Mouse (Mus musculus): ENCODE measurements around the gene Nr5a2.

The Nr5a2 gene

GRCm38 (mm10) chr1:136910144-136910543 is 50.1 kb downstream of the Nr5a2 start:
- no peak for DNase-seq (ENCODE audit: low spot score)

GRCm38 (mm10) chr1:136909494-136910037 is 50.7 kb downstream of the Nr5a2 start:
- DNase-seq (ENCODE audit: low spot score) = no peak

DNA sequence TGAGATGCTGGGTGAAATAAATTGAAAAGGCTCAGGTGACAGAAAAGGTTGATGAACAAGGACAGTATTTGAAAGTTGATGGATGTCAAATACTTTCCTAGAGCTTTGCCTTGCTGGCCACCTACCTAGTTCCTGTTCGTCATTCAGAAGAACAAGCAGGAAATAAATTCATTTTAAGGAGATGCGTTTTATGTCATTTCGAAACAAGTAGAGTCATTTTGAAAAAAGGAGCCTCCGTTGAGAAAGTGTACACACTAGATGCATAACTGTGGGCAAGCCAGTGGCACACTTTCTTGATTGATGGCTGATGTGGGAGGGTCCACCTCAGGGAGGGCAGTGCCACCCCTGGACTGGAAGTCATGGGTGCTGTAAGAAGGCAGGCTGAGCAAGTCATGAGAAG is 62.1 kb downstream of the Nr5a2 start:
- DNase-seq (ENCODE audit: low spot score) = no peak

GRCm38 (mm10) chr1:136896351-136896750 is 63.9 kb downstream of the Nr5a2 start:
- no peak for DNase-seq (ENCODE audit: low spot score)

GRCm38 (mm10) chr1:136895877-136896276 is 64.4 kb downstream of the Nr5a2 start:
- DNase-seq (ENCODE audit: low spot score) = no peak

DNA sequence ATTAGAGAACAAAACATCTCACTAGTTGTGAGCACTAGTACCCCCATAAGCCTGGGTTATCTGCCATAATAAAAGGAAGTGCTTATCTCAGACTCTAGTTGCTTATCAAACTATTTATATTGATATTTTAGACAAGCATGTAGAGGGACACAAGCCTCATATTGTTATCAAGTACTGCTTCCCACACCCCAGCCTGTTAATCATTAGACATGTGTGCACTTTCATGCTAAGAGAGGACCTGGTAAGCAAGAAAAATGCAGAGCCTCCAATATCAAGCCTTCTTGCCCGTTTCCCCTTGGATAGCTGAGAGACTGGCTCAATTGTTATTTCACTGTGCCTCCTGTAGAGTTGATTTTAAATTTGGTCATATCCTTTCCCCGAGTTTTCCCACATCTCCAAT is 65.5 kb downstream of the Nr5a2 start:
- DNase-seq (ENCODE audit: low spot score) = no peak

DNA sequence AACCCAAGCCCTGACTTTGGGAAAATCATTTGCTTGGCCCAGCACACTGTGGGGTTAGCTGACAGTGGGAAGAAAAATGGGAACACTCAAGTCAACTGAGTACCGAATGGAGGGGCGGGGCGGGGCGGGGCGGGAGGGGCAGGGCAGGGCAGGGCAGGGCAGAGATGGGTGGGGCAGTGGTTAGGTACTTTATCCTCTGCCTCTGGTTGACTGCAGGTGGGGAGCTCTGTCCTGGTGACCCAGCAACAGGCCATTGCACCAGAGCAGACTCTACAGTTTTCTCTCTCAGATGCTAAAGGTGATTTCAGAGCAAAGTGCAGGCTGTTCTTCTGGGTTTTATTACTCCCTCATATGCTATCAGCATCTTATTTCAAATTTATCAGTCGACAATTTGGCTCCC is 67.1 kb downstream of the Nr5a2 start:
- DNase-seq (ENCODE audit: low spot score) = no peak

DNA sequence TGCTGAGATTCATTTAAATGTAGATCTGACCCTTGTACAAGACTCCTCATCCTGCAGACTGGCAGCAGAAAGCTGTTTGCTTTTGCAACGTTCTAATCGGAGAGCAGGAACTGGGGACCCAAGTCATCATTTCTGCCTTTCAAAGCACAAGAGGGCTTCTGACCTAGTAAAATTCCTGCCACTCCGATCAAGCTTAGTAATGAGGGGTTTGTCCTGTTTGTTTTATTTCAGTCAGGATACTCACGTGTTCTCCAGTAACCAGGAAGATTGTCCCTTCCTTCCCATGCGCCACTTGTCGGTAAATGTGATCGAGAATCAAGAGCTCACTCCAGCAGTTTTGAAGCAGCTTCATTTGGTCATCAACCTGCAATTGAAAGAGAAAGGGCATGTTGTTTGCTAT is 69.8 kb downstream of the Nr5a2 start:
- DNase-seq (ENCODE audit: low spot score) = no peak

GRCm38 (mm10) chr1:136888704-136889103 is 71.5 kb downstream of the Nr5a2 start:
- DNase-seq (ENCODE audit: low spot score) = no peak

DNA sequence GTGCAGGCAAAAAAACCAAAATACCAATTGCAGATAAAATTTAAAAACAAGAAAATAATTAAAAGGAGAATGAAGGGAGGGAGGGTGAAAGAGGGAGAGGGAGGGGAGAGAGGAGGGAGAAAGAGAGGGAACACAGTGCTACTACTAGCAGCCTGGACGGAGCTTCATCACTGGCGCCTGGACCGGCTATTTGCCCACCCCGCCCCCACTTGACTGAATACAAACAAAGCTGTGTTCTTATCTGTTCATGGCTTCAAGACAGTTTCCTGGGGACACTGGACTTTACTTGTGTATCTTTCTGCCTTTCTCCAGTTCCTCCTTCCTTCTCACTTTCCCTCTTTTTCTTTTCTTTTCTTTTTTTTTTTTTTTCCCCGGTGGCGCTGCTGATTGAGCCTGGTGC is 73.6 kb downstream of the Nr5a2 start:
- no peak for DNase-seq (ENCODE audit: low spot score)

DNA sequence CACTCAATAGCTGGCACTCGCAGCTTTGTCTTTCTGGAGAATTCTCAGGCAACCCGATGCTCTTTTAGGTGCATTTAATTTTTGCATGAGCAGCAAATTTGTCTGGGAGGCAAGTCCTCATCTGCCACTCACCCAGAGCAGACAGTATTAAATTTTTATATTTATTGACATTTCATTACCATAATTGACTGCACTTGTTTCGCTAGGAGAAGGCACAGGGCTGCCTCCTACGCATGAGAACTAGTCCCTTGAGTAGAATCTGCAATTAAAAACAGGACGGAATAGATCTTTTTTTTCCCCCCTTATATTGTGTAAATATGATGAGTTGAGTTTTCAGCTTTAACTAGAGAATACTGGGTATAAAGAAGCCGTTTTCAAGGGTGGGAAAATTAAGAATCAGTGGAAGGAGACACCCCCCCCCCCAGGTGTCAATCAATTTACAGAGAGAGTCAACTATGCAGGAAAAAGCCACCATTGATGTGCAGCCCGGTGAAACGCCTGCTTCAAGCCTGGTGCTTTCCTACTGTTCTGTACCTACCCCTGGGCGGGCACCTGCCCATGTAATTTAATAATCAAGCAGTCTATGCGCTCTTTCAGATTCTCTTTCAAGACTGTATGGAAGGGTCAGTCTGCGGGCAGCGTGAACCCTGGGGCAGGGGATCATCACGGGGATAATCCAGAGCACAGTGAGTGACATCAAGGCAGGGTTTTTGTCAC is 76.6 kb downstream of the Nr5a2 start:
- no peak for DNase-seq (ENCODE audit: low spot score)

DNA sequence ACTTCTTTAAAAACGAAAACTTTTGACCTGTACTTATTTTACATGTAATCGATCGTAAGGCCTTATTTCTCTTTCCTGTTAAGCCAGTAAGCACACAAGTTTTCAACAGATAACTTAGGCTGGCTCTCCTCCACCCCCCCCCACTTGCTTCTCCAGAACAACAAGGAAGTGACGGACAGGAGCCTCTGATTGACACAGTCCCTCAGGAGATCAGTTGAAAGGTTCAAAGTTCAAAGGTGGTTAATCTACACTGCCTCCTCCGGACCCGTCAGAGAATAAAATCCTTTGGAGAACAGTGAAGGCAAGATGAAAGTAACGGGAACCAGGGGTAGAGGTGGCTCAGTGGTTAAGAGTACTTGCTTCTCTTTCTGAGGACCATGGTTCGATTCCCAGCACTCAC is 80.0 kb downstream of the Nr5a2 start:
- no peak for DNase-seq (ENCODE audit: low spot score)

DNA sequence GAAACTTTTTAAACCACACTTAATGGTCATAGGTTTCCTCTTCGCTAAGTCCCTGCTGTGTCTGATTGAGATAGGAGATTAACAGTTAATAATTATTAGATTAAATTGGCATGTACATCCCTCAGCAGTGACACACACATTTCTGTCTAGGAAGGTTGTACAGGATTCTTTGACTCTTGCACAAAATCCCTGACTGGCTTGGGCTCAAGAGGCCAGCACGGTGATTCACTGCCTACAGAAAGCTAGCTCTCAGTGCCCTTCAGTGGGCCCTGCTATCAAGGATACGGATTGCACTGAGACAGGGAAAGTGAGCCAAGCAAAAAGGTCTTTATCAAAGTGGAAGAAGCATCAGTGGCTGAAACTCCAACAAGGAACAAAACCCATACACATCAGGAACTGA is 85.2 kb downstream of the Nr5a2 start:
- no peak for DNase-seq (ENCODE audit: low spot score)

GRCm38 (mm10) chr1:136868955-136869354 is 91.3 kb downstream of the Nr5a2 start:
- DNase-seq (ENCODE audit: low spot score) = no peak

GRCm38 (mm10) chr1:136868285-136868684 is 92.0 kb downstream of the Nr5a2 start:
- DNase-seq (ENCODE audit: low spot score) = no peak

DNA sequence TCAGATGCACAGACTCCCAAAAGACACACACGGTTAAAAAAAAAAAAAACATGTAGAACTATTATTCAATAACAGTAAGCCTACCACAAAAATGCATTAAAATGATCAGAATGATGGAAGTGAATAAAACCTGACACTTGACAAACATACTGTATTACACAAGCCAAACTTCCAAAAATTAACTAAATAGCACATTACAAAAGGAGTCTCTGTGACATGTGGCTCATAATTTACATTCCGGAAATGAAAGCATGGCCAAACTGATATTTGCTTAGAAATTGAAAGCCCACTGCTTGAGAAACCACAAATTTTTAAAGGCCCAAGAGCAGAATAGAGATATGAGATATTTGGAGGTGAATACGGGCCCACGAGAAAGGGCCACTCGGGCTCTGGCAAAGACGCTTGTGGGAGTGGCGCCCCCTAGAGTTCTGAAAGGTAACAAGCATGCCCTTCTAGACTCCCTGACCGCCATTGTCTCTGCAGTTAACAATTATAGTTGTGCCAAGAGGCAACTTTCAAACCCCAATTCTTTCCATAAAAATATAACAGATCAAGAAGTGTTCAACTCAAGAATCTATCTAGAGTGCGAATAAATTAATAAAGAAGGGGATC is 93.7 kb downstream of the Nr5a2 start:
- no peak for DNase-seq (ENCODE audit: low spot score)

- DNase-seq (ENCODE audit: low spot score) = no peak
These were observed 97.0 kb downstream of the Nr5a2 start for GRCm38 (mm10) chr1:136863209-136863608.

- DNase-seq (ENCODE audit: low spot score) = no peak
These were observed 100.8 kb downstream of the Nr5a2 start for GRCm38 (mm10) chr1:136859454-136859853.

- no peak for DNase-seq (ENCODE audit: low spot score)
These were observed 101.5 kb downstream of the Nr5a2 start for GRCm38 (mm10) chr1:136858724-136859123.

DNA sequence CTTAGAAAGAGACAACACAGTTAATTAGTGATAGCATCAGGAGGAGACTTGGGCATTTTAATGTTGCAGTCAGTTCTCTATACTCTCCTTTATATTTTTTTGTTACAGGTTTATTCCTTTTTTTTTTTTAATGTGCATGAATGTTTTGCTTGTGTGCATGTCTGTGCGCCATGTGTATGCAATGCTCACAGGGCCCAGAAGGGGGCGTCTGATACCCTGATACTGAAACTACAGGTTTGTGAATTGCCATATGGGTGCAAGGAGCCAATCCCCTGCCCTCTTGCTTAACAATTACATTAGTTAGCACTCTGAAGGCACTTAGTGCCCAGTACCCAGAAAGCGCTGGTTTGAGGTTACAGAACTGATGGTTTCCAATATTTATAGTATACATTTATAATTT is 104.1 kb downstream of the Nr5a2 start:
- no peak for DNase-seq (ENCODE audit: low spot score)

DNA sequence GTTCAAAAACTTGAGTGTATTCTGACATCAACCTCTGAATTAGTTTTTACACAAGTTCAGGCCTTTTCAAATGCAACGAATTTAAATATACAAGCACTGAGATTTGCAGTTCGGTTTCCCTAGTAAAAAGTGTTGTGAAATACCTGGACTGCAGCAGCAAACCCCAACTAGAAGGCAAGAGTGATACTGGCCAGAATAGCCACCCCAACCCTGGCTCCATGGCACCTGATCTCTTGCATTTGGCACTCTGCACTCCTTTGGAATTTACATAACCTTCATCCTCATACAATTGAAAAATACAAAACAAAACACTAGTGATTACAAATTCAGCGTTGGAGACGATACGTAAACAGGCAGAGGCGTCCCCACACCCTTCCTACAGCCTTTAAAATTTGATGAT is 111.5 kb downstream of the Nr5a2 start:
- DNase-seq (ENCODE audit: low spot score) = no peak

DNA sequence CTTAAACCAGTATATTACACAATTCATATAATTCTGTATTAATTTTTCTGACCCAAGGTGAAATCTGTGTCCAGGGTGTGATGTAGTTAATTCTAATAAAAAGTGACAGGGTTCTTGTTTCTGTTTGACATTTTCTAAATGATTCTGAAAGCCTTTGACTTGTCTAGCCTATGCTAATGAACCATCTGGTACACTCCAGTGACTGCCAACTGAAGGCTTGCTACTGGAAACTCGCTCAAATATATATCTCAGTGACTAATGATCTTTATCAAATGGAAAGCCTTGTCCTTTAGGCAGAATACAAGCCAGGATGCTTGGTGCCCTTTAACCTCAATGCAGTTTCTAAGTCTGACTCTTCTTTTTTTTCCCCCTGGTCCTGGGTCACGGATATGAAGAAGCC is 114.2 kb downstream of the Nr5a2 start:
- no peak for DNase-seq (ENCODE audit: low spot score)

- DNase-seq (ENCODE audit: low spot score) = no peak
These were observed 114.9 kb downstream of the Nr5a2 start for GRCm38 (mm10) chr1:136845341-136845740.

- no peak for DNase-seq (ENCODE audit: low spot score)
These were observed 119.7 kb downstream of the Nr5a2 start for GRCm38 (mm10) chr1:136840512-136840911.

Data from T-cell, adult 2 months (primary cell).